Mouse (Mus musculus): Measurements from ENCODE around the gene BC051665. TPM values are rescaled to one million over a fixed set of nuclear protein-coding genes. Genes with fewer than 3 reads are reported as not detected.

The BC051665 gene
- total RNA-seq, 2 experiments from 2014 or later = not detected

DNA sequence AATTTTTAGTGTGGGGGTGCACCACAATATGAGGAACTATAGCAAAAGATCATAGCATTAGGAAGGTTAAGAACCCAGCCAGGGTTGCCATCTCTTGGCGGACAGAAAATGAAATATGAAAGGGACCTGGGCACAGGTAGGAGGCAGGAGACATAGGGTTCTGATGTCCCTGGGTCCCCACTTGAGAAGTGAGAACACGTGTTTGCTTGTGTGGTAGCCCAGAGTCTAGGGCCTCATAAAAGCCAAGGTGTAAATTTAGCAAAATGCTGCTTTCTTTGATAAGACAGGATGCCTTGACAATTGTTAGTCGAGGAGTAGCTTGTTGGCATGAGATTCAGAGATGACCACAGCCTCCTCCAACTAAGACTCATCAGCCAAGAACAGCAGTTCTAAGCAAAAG, 41.4 kb downstream of the BC051665 start:
- ATAC-seq (replicated peaks; ENCODE audit: low FRiP score, poor library complexity, severe bottlenecking) = no peak

DNA sequence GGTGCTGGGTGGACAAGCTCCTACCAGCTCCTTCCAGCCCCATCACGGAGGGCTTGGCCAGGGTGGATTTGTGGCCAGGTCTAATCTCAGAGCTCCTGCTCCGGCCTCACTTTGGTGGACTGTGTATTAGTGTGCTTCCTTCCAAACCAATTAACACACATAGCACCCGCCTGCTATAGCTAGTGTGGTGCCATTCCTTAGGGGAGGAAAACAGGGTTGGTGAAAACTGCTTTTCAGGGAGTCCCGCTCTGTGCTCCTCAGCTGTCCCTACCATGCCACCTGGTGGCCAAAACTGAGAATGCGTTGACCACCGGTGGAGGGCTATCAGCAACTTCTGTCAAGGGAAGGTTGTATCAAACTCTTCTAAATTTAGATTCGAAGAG, 42.1 kb downstream of the BC051665 start:
- peak; percentile 72 for ATAC-seq (replicated peaks; ENCODE audit: low FRiP score, poor library complexity, severe bottlenecking)

DNA sequence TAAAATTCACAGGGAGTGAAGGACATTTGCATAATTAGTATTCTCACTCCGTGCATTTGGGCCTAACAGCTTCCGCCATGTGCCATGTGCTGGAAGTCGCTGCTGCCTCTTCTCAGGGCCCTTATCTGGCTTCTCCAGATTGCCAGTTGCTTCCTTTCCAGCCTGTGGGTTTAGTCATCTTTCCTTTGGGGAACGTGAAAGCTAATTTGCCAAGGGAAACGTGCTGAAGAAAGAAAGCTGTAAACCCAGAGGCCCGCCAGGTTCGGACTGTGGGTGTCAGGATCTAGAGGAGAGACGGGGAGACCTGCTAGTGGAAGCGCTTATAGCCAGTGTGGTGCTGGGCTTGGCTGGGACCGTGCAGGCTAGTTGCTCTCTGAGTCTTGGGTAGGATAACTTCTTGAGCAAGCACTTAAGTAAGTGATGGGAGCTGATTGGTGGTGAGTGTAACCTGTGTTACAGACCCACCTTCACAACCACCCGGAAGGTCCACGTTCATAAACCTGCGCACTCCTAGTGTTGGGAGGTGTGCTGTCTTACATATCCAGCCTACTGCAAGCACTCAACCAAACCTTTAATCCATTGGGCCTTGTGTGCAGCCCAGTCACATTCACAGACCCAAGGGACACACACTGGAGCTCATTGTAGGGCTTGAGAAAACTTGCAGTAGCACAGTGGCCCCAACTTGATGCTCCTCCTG, 42.6 kb downstream of the BC051665 start:
- ATAC-seq (replicated peaks; ENCODE audit: low FRiP score, poor library complexity, severe bottlenecking) = peak; percentile 64

DNA sequence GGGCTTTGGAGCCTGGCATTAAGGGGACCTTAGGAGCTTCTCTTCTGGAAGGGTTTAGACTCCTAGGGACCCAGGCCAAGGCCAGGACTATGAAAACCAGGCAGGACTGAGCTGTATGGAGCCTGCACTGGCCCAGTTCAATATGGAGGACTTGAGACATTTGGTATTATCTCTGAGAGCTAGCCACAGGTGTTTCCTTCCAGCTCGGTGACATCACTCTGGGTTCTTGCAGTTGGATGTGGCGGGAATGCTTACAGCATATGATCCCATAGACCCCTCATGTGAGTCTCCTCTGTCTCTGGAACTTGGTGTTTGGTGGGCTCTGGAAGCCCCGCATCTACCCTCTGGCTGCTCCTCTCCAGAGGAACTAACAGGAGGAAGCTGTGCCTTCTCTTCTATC, 43.6 kb downstream of the BC051665 start:
- no peak for ATAC-seq (replicated peaks; ENCODE audit: low FRiP score, poor library complexity, severe bottlenecking)

DNA sequence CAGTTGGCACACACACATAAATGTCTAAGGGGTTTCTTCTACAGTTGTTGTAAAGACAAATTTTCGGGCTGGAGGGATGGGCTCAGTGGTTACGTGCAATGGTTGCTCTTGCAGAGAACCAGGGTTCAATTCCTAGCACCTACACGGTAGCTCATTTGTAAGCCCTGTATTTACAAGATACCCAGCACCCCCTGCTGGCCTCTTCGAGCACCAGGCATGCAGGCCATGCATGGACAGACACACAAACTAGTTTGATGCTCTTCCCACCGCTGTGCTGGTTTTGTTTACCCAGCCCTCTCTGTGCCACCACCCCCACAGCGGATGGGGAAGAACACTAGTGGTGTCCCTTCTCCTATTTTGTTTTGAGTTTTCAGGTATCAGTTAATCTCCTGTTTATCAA, 45.9 kb downstream of the BC051665 start:
- no peak for ATAC-seq (replicated peaks; ENCODE audit: low FRiP score, poor library complexity, severe bottlenecking)

DNA sequence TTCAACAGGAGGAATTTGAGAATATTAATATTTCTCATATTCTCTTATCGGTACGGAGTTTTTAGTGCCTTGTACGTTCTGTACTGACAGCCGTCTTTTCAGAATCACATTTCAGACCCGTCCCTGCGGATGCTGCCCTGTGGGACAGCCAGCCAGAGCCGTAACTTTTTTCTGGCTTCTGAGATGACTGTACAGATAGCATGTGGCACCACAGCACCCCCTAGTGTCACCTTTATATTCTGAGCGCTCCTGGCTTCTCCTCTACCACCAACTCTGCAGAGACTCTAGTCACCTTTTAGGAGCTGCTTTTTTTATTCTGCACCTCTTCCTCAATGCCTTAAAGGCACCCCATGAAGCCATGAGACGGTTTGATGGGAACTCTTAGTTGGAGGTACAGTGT, 47.7 kb downstream of the BC051665 start:
- peak; percentile 77 for ATAC-seq (replicated peaks; ENCODE audit: low FRiP score, poor library complexity, severe bottlenecking)

DNA sequence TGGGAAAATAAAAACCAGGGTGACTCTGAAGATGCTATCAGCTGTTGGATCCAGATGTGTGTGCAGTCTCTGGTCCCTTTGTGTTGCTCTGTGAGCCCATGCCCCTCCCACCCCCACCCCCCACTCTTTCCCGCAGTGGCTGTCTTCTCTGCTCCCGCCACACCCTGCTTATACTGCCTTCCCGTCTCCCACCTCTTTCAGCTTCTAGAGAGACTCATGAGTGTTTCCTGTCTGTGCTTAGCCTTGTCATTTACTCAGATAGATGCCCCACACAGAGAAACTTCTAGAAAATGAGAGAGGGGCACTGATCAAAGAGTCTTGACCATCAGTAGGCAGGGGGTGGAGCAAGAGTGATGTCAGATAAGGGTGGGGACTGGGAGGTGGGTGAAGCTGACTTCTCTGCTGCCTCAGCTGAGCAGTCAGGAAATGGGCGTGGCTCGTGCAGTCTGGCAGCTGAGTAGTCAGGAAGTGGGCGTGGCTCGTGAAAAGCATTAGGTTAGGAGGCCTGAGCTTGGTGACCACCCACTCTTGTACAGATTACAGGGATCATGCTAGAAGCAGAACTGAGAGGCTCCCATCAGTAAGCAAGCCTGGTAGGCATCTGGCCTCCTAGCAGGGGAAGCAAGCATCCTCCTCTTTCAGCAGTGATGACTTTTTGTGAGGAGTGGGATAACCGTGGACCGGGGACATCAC, 48.4 kb downstream of the BC051665 start:
- peak; percentile 84 for ATAC-seq (replicated peaks; ENCODE audit: low FRiP score, poor library complexity, severe bottlenecking)

DNA sequence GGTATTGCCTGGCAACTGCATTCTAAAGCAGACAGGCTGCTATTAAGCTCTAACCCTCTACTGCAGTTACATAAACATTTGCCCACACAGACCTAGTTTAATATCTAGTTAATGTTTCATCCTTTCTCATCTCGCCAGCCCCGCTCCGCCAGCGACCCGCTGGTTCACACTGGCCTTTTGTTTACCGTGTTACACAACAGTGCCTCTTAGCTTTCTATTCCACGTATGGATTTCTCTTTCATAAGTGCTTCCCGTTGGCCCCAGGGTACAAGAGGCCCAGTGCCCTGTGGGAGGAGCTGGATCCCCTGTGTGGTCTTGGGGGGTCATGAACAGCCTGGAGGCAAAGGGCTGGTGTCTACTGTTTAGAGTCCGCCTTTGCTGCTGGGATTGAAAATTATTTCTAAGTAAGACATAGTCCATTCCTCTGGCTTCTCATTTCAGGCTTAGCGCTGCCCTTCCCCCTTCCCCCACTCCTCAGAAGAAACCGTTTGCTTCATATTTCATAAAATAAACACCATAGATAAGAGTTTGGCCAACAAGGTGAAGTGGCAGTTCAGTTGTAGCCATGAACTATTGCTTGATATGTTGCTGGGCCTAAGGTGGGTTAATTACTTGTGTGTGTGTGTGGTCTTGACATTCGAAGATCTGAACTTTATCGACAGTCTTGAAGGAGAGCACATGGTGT, 49.6 kb downstream of the BC051665 start:
- no peak for ATAC-seq (replicated peaks; ENCODE audit: low FRiP score, poor library complexity, severe bottlenecking)

DNA sequence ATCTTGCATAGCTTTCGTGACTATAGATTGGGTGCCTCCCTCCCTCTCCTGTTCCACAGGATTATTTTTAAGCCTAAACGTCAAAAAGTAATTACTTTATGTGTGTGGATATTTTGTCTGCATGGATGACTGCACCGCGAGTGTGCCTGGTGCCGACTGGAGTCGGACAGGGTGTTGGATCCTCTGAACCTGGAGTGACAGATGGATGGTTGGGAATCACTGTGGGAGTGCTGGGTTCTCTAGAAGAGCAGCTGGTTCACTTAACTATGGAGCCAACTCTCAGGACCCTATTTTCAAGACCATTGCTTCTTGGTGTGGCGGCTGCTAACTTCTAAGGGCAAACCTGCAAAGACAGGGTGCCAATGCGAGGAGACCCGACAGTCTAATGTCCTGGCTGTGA, 50.9 kb downstream of the BC051665 start:
- no peak for ATAC-seq (replicated peaks; ENCODE audit: low FRiP score, poor library complexity, severe bottlenecking)

Other genes with a start within 250 kb of the BC051665 start
- gene Dapk1, start 184.4 kb downstream of the BC051665 start, total RNA-seq (2015; ENCODE audit: low replicate concordance) = 2.3 TPM in 2 replicates
- gene Dapk1, start 184.4 kb downstream of the BC051665 start, total RNA-seq (2017; ENCODE audit: low replicate concordance) = 1.4 and 2.0 TPM in 2 replicates
- gene Ctsll3, start 16.5 kb upstream of the BC051665 start, total RNA-seq (2015; ENCODE audit: low replicate concordance) = not detected in 2 replicates
- gene Ctsll3, start 16.5 kb upstream of the BC051665 start, total RNA-seq (2017; ENCODE audit: low replicate concordance) = not detected in 2 replicates
- gene 4930486L24Rik, start 78.1 kb upstream of the BC051665 start, total RNA-seq (2015; ENCODE audit: low replicate concordance) = not detected in 2 replicates
- gene 4930486L24Rik, start 78.1 kb upstream of the BC051665 start, total RNA-seq (2017; ENCODE audit: low replicate concordance) = not detected in 2 replicates
- not detected in 2 replicates for gene Gm49392, start 110.5 kb upstream of the BC051665 start, total RNA-seq (2015; ENCODE audit: low replicate concordance)
- gene Gm49392, start 110.5 kb upstream of the BC051665 start, total RNA-seq (2017; ENCODE audit: low replicate concordance) = not detected in 2 replicates
- gene Ctla2b, start 111.1 kb upstream of the BC051665 start, total RNA-seq (2015; ENCODE audit: low replicate concordance) = 5.4 TPM in 1 of 2 replicates, not detected in the other
- 0.43 TPM in 1 of 2 replicates, not detected in the other for gene Ctla2b, start 111.1 kb upstream of the BC051665 start, total RNA-seq (2017; ENCODE audit: low replicate concordance)
- not detected in 2 replicates for gene Tpbpb, start 118.5 kb upstream of the BC051665 start, total RNA-seq (2015; ENCODE audit: low replicate concordance)
- gene Tpbpb, start 118.5 kb upstream of the BC051665 start, total RNA-seq (2017; ENCODE audit: low replicate concordance) = not detected in 2 replicates
- gene Gm49393, start 149.2 kb upstream of the BC051665 start, total RNA-seq (2015; ENCODE audit: low replicate concordance) = not detected in 2 replicates
- gene Gm49393, start 149.2 kb upstream of the BC051665 start, total RNA-seq (2017; ENCODE audit: low replicate concordance) = not detected in 2 replicates
- not detected in 2 replicates for gene Gm49391, start 150.2 kb upstream of the BC051665 start, total RNA-seq (2015; ENCODE audit: low replicate concordance)
- gene Gm49391, start 150.2 kb upstream of the BC051665 start, total RNA-seq (2017; ENCODE audit: low replicate concordance) = 2.5 TPM in 1 of 2 replicates, not detected in the other
- gene Ctla2a, start 150.3 kb upstream of the BC051665 start, total RNA-seq (2015; ENCODE audit: low replicate concordance) = 2.5 and 13.6 TPM in 2 replicates
- 8.2 TPM in 1 of 2 replicates, not detected in the other for gene Ctla2a, start 150.3 kb upstream of the BC051665 start, total RNA-seq (2017; ENCODE audit: low replicate concordance)
- gene Tpbpa, start 155.6 kb upstream of the BC051665 start, total RNA-seq (2015; ENCODE audit: low replicate concordance) = not detected in 2 replicates
- not detected in 2 replicates for gene Tpbpa, start 155.6 kb upstream of the BC051665 start, total RNA-seq (2017; ENCODE audit: low replicate concordance)
- not detected in 2 replicates for gene Ctsj, start 219.6 kb upstream of the BC051665 start, total RNA-seq (2015; ENCODE audit: low replicate concordance)
- not detected in 2 replicates for gene Ctsj, start 219.6 kb upstream of the BC051665 start, total RNA-seq (2017; ENCODE audit: low replicate concordance)